Mouse (Mus musculus): ENCODE data around the gene Atp2b2. TPM values are rescaled to one million over a fixed set of nuclear protein-coding genes. Genes with fewer than 3 reads are reported as not detected.
A peak's percentile ranks its signal among the peaks of the same experiment; 100 is the strongest.

Atp2b2 gene
- total and polyA plus RNA-seq, 2 experiments, result 1.0 to 1.1 TPM

- Histone ChIP-seq H3K27me3 (ENCODE audit: control insufficient read depth, insufficient read depth, low read length) (no peaks in the 10 kb centered on the region), H3K27ac (replicated peaks; ENCODE audit: insufficient read depth, low read depth, low read length) (no peak overlapping the region), H3K9ac (ENCODE audit: low read depth, low read length) (no peak overlapping the region), H3K4me1 (ENCODE audit: control insufficient read depth, insufficient read depth, low read length) (peaks cover 24% of the 10 kb centered on the region), H3K36me3 (ENCODE audit: control insufficient read depth, insufficient read depth, low read length) (no peaks in the 10 kb centered on the region), H3K79me2 (ENCODE audit: control insufficient read depth, insufficient read depth, low read length) (no peaks in the 10 kb centered on the region), H3K4me3 (ENCODE audit: insufficient read depth, low read depth, low read length) (no peak overlapping the region)
- no peak for DNase-seq (ENCODE audit: extremely low read depth, low read depth, low spot score)
- TF ChIP-seq POLR2A (IDR thresholded peaks at IDR 0.05; ENCODE audit: extremely low read depth, insufficient read depth, low read length), result no peak
- TF ChIP-seq CTCF (IDR thresholded peaks at IDR 0.05; ENCODE audit: low read depth, low read length), result no peak
- WGBS, result 67% methylated on average over 3 of the region's 3 CpGs
These were observed 163.0 kb downstream of the Atp2b2 start for GRCm38 (mm10) chr6:113879366-113879765.

GRCm38 (mm10) chr6:113878510-113879128 is 163.8 kb downstream of the Atp2b2 start:
- DNase-seq (ENCODE audit: extremely low read depth, low read depth, low spot score), result peak; percentile 88
- Histone ChIP-seq H3K27me3 (ENCODE audit: control insufficient read depth, insufficient read depth, low read length) (no peaks in the 10 kb centered on the region), H3K9ac (ENCODE audit: low read depth, low read length) (0 out of 2 replicates have a peak overlapping the region, but pooled peaks have one; percentile 25), H3K4me3 (ENCODE audit: insufficient read depth, low read depth, low read length) (no peak overlapping the region), H3K27ac (replicated peaks; ENCODE audit: insufficient read depth, low read depth, low read length) (peak overlapping the region; percentile 55), H3K79me2 (ENCODE audit: control insufficient read depth, insufficient read depth, low read length) (no peaks in the 10 kb centered on the region), H3K36me3 (ENCODE audit: control insufficient read depth, insufficient read depth, low read length) (no peaks in the 10 kb centered on the region), H3K4me1 (ENCODE audit: control insufficient read depth, insufficient read depth, low read length) (peaks cover 24% of the 10 kb centered on the region)
- TF ChIP-seq CTCF (IDR thresholded peaks at IDR 0.05; ENCODE audit: low read depth, low read length), result no peak
- TF ChIP-seq POLR2A (IDR thresholded peaks at IDR 0.05; ENCODE audit: extremely low read depth, insufficient read depth, low read length), result no peak
- WGBS, result 17% methylated on average over 8 of the region's 8 CpGs

- no peak overlapping the region for H3K4me3 ChIP-seq (ENCODE audit: insufficient read depth, low read depth, low read length)
- no peaks in the 10 kb centered on the region for H3K79me2 ChIP-seq (ENCODE audit: control insufficient read depth, insufficient read depth, low read length)
- no peak overlapping the region for H3K9ac ChIP-seq (ENCODE audit: low read depth, low read length)
- DNase-seq (ENCODE audit: extremely low read depth, low read depth, low spot score), result no peak
- H3K36me3 ChIP-seq (ENCODE audit: control insufficient read depth, insufficient read depth, low read length), result no peaks in the 10 kb centered on the region
- H3K4me1 ChIP-seq (ENCODE audit: control insufficient read depth, insufficient read depth, low read length), result peaks cover 24% of the 10 kb centered on the region
- no peak overlapping the region for H3K27ac ChIP-seq (replicated peaks; ENCODE audit: insufficient read depth, low read depth, low read length)
- no peaks in the 10 kb centered on the region for H3K27me3 ChIP-seq (ENCODE audit: control insufficient read depth, insufficient read depth, low read length)
- no peak for TF ChIP-seq POLR2A (IDR thresholded peaks at IDR 0.05; ENCODE audit: extremely low read depth, insufficient read depth, low read length)
- WGBS, result 90% methylated on average over 3 of the region's 3 CpGs
These were observed 165.8 kb downstream of the Atp2b2 start for GRCm38 (mm10) chr6:113876585-113876984.

- 0 out of 2 replicates have a peak overlapping the region, but pooled peaks have one; percentile 15 for H3K9ac ChIP-seq (ENCODE audit: low read depth, low read length)
- no peaks in the 10 kb centered on the region for H3K27me3 ChIP-seq (ENCODE audit: control insufficient read depth, insufficient read depth, low read length)
- peak; percentile 83 for DNase-seq (ENCODE audit: extremely low read depth, low read depth, low spot score)
- peak overlapping the region; percentile 53 for H3K27ac ChIP-seq (replicated peaks; ENCODE audit: insufficient read depth, low read depth, low read length)
- TF ChIP-seq POLR2A (IDR thresholded peaks at IDR 0.05; ENCODE audit: extremely low read depth, insufficient read depth, low read length), result no peak
- TF ChIP-seq CTCF (IDR thresholded peaks at IDR 0.05; ENCODE audit: low read depth, low read length), result no peak
- H3K79me2 ChIP-seq (ENCODE audit: control insufficient read depth, insufficient read depth, low read length), result no peaks in the 10 kb centered on the region
- H3K4me1 ChIP-seq (ENCODE audit: control insufficient read depth, insufficient read depth, low read length), result peaks cover 24% of the 10 kb centered on the region
- H3K4me3 ChIP-seq (ENCODE audit: insufficient read depth, low read depth, low read length), result no peak overlapping the region
- WGBS, result 35% methylated on average over 2 of the region's 2 CpGs
- H3K36me3 ChIP-seq (ENCODE audit: control insufficient read depth, insufficient read depth, low read length), result no peaks in the 10 kb centered on the region
These were observed 167.2 kb downstream of the Atp2b2 start for GRCm38 (mm10) chr6:113875201-113875600.

GRCm38 (mm10) chr6:113872654-113873053 is 169.8 kb downstream of the Atp2b2 start:
- 87% methylated on average over 7 of the region's 7 CpGs for WGBS
- TF ChIP-seq CTCF (IDR thresholded peaks at IDR 0.05; ENCODE audit: low read depth, low read length) (no peak), POLR2A (IDR thresholded peaks at IDR 0.05; ENCODE audit: extremely low read depth, insufficient read depth, low read length) (no peak)
- Histone ChIP-seq H3K79me2 (ENCODE audit: control insufficient read depth, insufficient read depth, low read length) (no peaks in the 10 kb centered on the region), H3K27ac (replicated peaks; ENCODE audit: insufficient read depth, low read depth, low read length) (no peak overlapping the region), H3K4me3 (ENCODE audit: insufficient read depth, low read depth, low read length) (no peak overlapping the region), H3K9ac (ENCODE audit: low read depth, low read length) (no peak overlapping the region), H3K36me3 (ENCODE audit: control insufficient read depth, insufficient read depth, low read length) (no peaks in the 10 kb centered on the region), H3K4me1 (ENCODE audit: control insufficient read depth, insufficient read depth, low read length) (peaks cover 11% of the 10 kb centered on the region), H3K27me3 (ENCODE audit: control insufficient read depth, insufficient read depth, low read length) (no peaks in the 10 kb centered on the region)
- DNase-seq (ENCODE audit: extremely low read depth, low read depth, low spot score), result no peak

GRCm38 (mm10) chr6:113870775-113871174 is 171.6 kb downstream of the Atp2b2 start:
- 78% methylated on average over 9 of the region's 9 CpGs for WGBS

More at GRCm38 (mm10) chr6:113870775-113871174, 171.6 kb downstream of the Atp2b2 start:
- Histone ChIP-seq H3K79me2 (ENCODE audit: control insufficient read depth, insufficient read depth, low read length) (no peaks in the 10 kb centered on the region), H3K4me3 (ENCODE audit: insufficient read depth, low read depth, low read length) (no peak overlapping the region), H3K27me3 (ENCODE audit: control insufficient read depth, insufficient read depth, low read length) (no peaks in the 10 kb centered on the region), H3K4me1 (ENCODE audit: control insufficient read depth, insufficient read depth, low read length) (peaks cover 7% of the 10 kb centered on the region), H3K9ac (ENCODE audit: low read depth, low read length) (no peak overlapping the region), H3K36me3 (ENCODE audit: control insufficient read depth, insufficient read depth, low read length) (no peaks in the 10 kb centered on the region), H3K27ac (replicated peaks; ENCODE audit: insufficient read depth, low read depth, low read length) (no peak overlapping the region)
- no peak for DNase-seq (ENCODE audit: extremely low read depth, low read depth, low spot score)
- TF ChIP-seq POLR2A (IDR thresholded peaks at IDR 0.05; ENCODE audit: extremely low read depth, insufficient read depth, low read length) (no peak), CTCF (IDR thresholded peaks at IDR 0.05; ENCODE audit: low read depth, low read length) (no peak)
